Mouse (Mus musculus) frontal cortex, postnatal 14 days (tissue): Measurements from ENCODE around the gene Meis2.

ENCODE experiments used
- DNase-seq, 2 experiments: peaks; one replicate each; pipeline ENCODE4 v3.0.0; 2022; ENCODE audit warnings: low spot score in 2 of 2

Gene Meis2

GRCm38 (mm10) chr2:115857123-115858080, 208.2 kb downstream of the Meis2 start:
- no peak for DNase-seq

GRCm38 (mm10) chr2:115856401-115857073, 209.1 kb downstream of the Meis2 start:
- DNase-seq, result no peak

- DNase-seq, result peak; percentile 72 to 80
These were observed 209.9 kb downstream of the Meis2 start for GRCm38 (mm10) chr2:115855511-115856400.

GRCm38 (mm10) chr2:115854828-115855311, 210.8 kb downstream of the Meis2 start:
- no peak for DNase-seq

- no peak for DNase-seq
These were observed 211.4 kb downstream of the Meis2 start for GRCm38 (mm10) chr2:115854007-115854827.

GRCm38 (mm10) chr2:115853221-115853620, 212.4 kb downstream of the Meis2 start:
- no peak for DNase-seq

- DNase-seq, result peak; percentile 51 to 53
These were observed 213.0 kb downstream of the Meis2 start for GRCm38 (mm10) chr2:115852615-115853014.

- DNase-seq, result no peak
These were observed 213.5 kb downstream of the Meis2 start for GRCm38 (mm10) chr2:115852109-115852508.

- DNase-seq, result no peak
These were observed 214.7 kb downstream of the Meis2 start for GRCm38 (mm10) chr2:115850961-115851360.

GRCm38 (mm10) chr2:115842821-115843220, 222.8 kb downstream of the Meis2 start:
- no peak for DNase-seq

GRCm38 (mm10) chr2:115836034-115836433, 229.6 kb downstream of the Meis2 start:
- DNase-seq, result no peak

- peak; percentile 8 to 19 for DNase-seq
These were observed 243.3 kb downstream of the Meis2 start for GRCm38 (mm10) chr2:115822361-115822760.

GRCm38 (mm10) chr2:115817959-115818358, 247.7 kb downstream of the Meis2 start:
- no peak for DNase-seq

- no peak for DNase-seq
These were observed 251.9 kb downstream of the Meis2 start for GRCm38 (mm10) chr2:115813721-115814120.

GRCm38 (mm10) chr2:115813316-115813715, 252.3 kb downstream of the Meis2 start:
- no peak for DNase-seq
